Mouse (Mus musculus) testis, adult 2 months (tissue): ENCODE data around the gene Szt2.

ENCODE experiments used
- CTCF ChIP-seq: fragments of 200-500 bp; IDR thresholded peaks from 2 replicates; pipeline ENCODE4 v1.5.1; 2012; ENCODE audit warnings: low read depth, mild to moderate bottlenecking, inconsistent platforms, low read length, moderate library complexity; ENCODE audit not compliant: control insufficient read depth, insufficient read depth, insufficient replicate concordance
- POLR2A ChIP-seq: fragments of 200-500 bp; IDR thresholded peaks from 2 replicates; pipeline ENCODE4 v1.6.1; 2012; ENCODE audit warnings: low read depth, mild to moderate bottlenecking, inconsistent platforms, low read length, moderate library complexity; ENCODE audit not compliant: control insufficient read depth

DNA sequence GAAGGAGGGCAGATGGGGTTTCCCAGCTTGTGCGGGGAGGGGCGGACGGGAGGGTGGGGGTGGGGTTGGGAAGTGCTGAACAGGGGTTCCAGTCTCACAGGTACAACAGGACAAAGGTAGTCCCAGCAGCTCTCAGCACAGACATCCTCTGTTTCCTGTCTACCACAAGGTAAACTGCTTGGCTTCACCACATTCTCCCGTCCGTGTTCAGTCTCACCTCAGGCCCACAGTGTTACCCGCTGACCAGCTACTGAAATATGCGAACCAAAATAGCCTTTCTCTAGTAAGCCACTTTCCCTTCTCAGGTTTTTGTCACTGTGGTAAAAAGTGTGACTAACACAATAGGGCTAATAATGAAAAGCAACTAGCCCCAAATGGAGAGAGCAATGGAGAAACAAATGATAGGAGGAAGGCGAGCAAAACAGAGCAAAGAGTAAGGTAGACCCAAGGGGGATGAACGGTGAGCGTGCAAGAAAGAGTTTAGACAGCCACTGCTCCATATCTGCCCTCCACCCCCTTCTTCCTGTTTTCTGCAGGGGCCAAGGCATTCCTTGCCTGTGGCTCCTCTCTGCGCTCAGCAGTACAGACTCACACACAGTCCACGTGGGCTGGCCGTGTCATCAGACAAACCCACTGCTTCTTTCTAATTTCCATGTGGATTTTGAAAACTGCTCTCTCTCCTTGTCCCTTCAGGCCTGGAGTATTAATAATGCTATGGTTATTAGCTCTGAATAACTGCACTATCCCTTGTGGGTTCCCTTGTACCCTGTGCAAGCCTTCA lies 61.4 kb downstream of the Szt2 start:
- TF ChIP-seq POLR2A (no peak), CTCF (no peak)
